Mouse (Mus musculus): ENCODE data around the gene Kcnip1. TPM values are rescaled to one million over a fixed set of nuclear protein-coding genes. Genes with fewer than 3 reads are reported as not detected.
A peak's percentile ranks its signal among the peaks of the same experiment; 100 is the strongest.

The Kcnip1 gene
- 1.1 and 1.3 TPM in 2 replicates for polyA plus RNA-seq (2015; fragmentation: Nextera tagmentation; extraction: Ambion mirVana)

- ATAC-seq (ENCODE audit: low FRiP score, low TSS enrichment), result 0 out of 2 replicates have a peak, but pooled peaks have one; percentile 31
- Histone ChIP-seq H3K9me3 (ENCODE audit: low read length) (no peaks in the 10 kb centered on the region), H3K9ac (replicated peaks; ENCODE audit: low read length) (no peak within 1 kb of the TSS; the same call in 1 of the 2 replicates), H3K36me3 (ENCODE audit: insufficient read depth, low read length) (no peaks in the 10 kb centered on the region), H3K4me1 (ENCODE audit: insufficient read depth, low read length) (peaks cover 9% of the 10 kb centered on the region), H3K4me3 (ENCODE audit: low read length) (no peak within 1 kb of the TSS), H3K4me2 (replicated peaks; ENCODE audit: low read depth, low read length) (peak within 1 kb of the TSS; percentile 42), H3K27ac (ENCODE audit: low read length) (no peak within 1 kb of the TSS), H3K27me3 (ENCODE audit: insufficient read depth, low read length) (peaks cover 3% of the 10 kb centered on the region; the same call in 1 of the 2 replicates)
- WGBS, result 18% methylated on average over 12 of the region's 12 CpGs
Observed at GRCm38 (mm10) chr11:33992938-33993337, at the start of gene Kcnip1. Kcnip1 (minus strand) TSS chr11:33993152.

GRCm38 (mm10) chr11:34040061-34040460 lies 47.1 kb upstream of the Kcnip1 start:
- no peak overlapping the region for H3K4me2 ChIP-seq (replicated peaks; ENCODE audit: low read depth, low read length)
- WGBS, result 84% methylated on average over 5 of the region's 5 CpGs
- ATAC-seq (ENCODE audit: low FRiP score, low TSS enrichment), result no peak
- no peak overlapping the region for H3K27ac ChIP-seq (ENCODE audit: low read length)
- no peaks in the 10 kb centered on the region for H3K4me1 ChIP-seq (ENCODE audit: insufficient read depth, low read length)
- H3K36me3 ChIP-seq (ENCODE audit: insufficient read depth, low read length), result no peaks in the 10 kb centered on the region
- H3K9ac ChIP-seq (replicated peaks; ENCODE audit: low read length), result no peak overlapping the region
- H3K9me3 ChIP-seq (ENCODE audit: low read length), result no peaks in the 10 kb centered on the region
- no peaks in the 10 kb centered on the region for H3K27me3 ChIP-seq (ENCODE audit: insufficient read depth, low read length)
- H3K4me3 ChIP-seq (ENCODE audit: low read length), result no peak overlapping the region

GRCm38 (mm10) chr11:34035909-34036658 lies 43.1 kb upstream of the Kcnip1 start:
- Histone ChIP-seq H3K9me3 (ENCODE audit: low read length) (no peaks in the 10 kb centered on the region), H3K4me2 (replicated peaks; ENCODE audit: low read depth, low read length) (no peak overlapping the region), H3K27me3 (ENCODE audit: insufficient read depth, low read length) (no peaks in the 10 kb centered on the region), H3K4me1 (ENCODE audit: insufficient read depth, low read length) (no peaks in the 10 kb centered on the region), H3K27ac (ENCODE audit: low read length) (no peak overlapping the region), H3K4me3 (ENCODE audit: low read length) (no peak overlapping the region), H3K9ac (replicated peaks; ENCODE audit: low read length) (no peak overlapping the region), H3K36me3 (ENCODE audit: insufficient read depth, low read length) (no peaks in the 10 kb centered on the region)
- 85% methylated on average over 5 of the region's 5 CpGs for WGBS
- no peak for ATAC-seq (ENCODE audit: low FRiP score, low TSS enrichment)

GRCm38 (mm10) chr11:34034794-34035193 lies 41.8 kb upstream of the Kcnip1 start:
- Histone ChIP-seq H3K9me3 (ENCODE audit: low read length) (no peaks in the 10 kb centered on the region), H3K27me3 (ENCODE audit: insufficient read depth, low read length) (no peaks in the 10 kb centered on the region), H3K9ac (replicated peaks; ENCODE audit: low read length) (no peak overlapping the region), H3K4me2 (replicated peaks; ENCODE audit: low read depth, low read length) (no peak overlapping the region), H3K36me3 (ENCODE audit: insufficient read depth, low read length) (no peaks in the 10 kb centered on the region), H3K4me1 (ENCODE audit: insufficient read depth, low read length) (no peaks in the 10 kb centered on the region), H3K4me3 (ENCODE audit: low read length) (no peak overlapping the region), H3K27ac (ENCODE audit: low read length) (no peak overlapping the region)
- 64% methylated on average over 2 of the region's 2 CpGs for WGBS
- ATAC-seq (ENCODE audit: low FRiP score, low TSS enrichment), result no peak

- Histone ChIP-seq H3K36me3 (ENCODE audit: insufficient read depth, low read length) (no peaks in the 10 kb centered on the region), H3K27ac (ENCODE audit: low read length) (no peak overlapping the region)
- 88% methylated on average over 5 of the region's 5 CpGs for WGBS
Observed at GRCm38 (mm10) chr11:34034008-34034505, 41.1 kb upstream of the Kcnip1 start.

GRCm38 (mm10) chr11:34031015-34031805 lies 38.3 kb upstream of the Kcnip1 start:
- no peak overlapping the region for H3K4me3 ChIP-seq (ENCODE audit: low read length)
- no peak overlapping the region for H3K9ac ChIP-seq (replicated peaks; ENCODE audit: low read length)
- no peak for ATAC-seq (ENCODE audit: low FRiP score, low TSS enrichment)
- H3K4me2 ChIP-seq (replicated peaks; ENCODE audit: low read depth, low read length), result no peak overlapping the region
- H3K27me3 ChIP-seq (ENCODE audit: insufficient read depth, low read length), result no peaks in the 10 kb centered on the region
- no peaks in the 10 kb centered on the region for H3K4me1 ChIP-seq (ENCODE audit: insufficient read depth, low read length)
- 59% methylated on average over 8 of the region's 8 CpGs for WGBS
- no peaks in the 10 kb centered on the region for H3K9me3 ChIP-seq (ENCODE audit: low read length)
- H3K36me3 ChIP-seq (ENCODE audit: insufficient read depth, low read length), result no peaks in the 10 kb centered on the region
- no peak overlapping the region for H3K27ac ChIP-seq (ENCODE audit: low read length)

More at GRCm38 (mm10) chr11:34034008-34034505, 41.1 kb upstream of the Kcnip1 start:
- H3K9ac ChIP-seq (replicated peaks; ENCODE audit: low read length), result no peak overlapping the region
- H3K9me3 ChIP-seq (ENCODE audit: low read length), result no peaks in the 10 kb centered on the region
- H3K4me1 ChIP-seq (ENCODE audit: insufficient read depth, low read length), result no peaks in the 10 kb centered on the region
- ATAC-seq (ENCODE audit: low FRiP score, low TSS enrichment), result no peak
- H3K4me2 ChIP-seq (replicated peaks; ENCODE audit: low read depth, low read length), result no peak overlapping the region
- H3K27me3 ChIP-seq (ENCODE audit: insufficient read depth, low read length), result no peaks in the 10 kb centered on the region
- H3K4me3 ChIP-seq (ENCODE audit: low read length), result no peak overlapping the region

- ATAC-seq (ENCODE audit: low FRiP score, low TSS enrichment), result no peak
- no peak overlapping the region for H3K9ac ChIP-seq (replicated peaks; ENCODE audit: low read length)
- H3K9me3 ChIP-seq (ENCODE audit: low read length), result no peaks in the 10 kb centered on the region
- H3K4me3 ChIP-seq (ENCODE audit: low read length), result no peak overlapping the region
- no peaks in the 10 kb centered on the region for H3K4me1 ChIP-seq (ENCODE audit: insufficient read depth, low read length)
- 74% methylated on average over 5 of the region's 5 CpGs for WGBS
- H3K27me3 ChIP-seq (ENCODE audit: insufficient read depth, low read length), result no peaks in the 10 kb centered on the region
- H3K4me2 ChIP-seq (replicated peaks; ENCODE audit: low read depth, low read length), result no peak overlapping the region
- H3K36me3 ChIP-seq (ENCODE audit: insufficient read depth, low read length), result no peaks in the 10 kb centered on the region
- no peak overlapping the region for H3K27ac ChIP-seq (ENCODE audit: low read length)
Observed at GRCm38 (mm10) chr11:34029658-34030057, 36.7 kb upstream of the Kcnip1 start.

- H3K4me3 ChIP-seq (ENCODE audit: low read length), result no peak overlapping the region
- H3K9ac ChIP-seq (replicated peaks; ENCODE audit: low read length), result no peak overlapping the region
- 71% methylated on average over 1 of the region's 1 CpGs for WGBS
- no peak for ATAC-seq (ENCODE audit: low FRiP score, low TSS enrichment)
- no peak overlapping the region for H3K27ac ChIP-seq (ENCODE audit: low read length)
- no peaks in the 10 kb centered on the region for H3K36me3 ChIP-seq (ENCODE audit: insufficient read depth, low read length)
- H3K4me2 ChIP-seq (replicated peaks; ENCODE audit: low read depth, low read length), result no peak overlapping the region
- no peaks in the 10 kb centered on the region for H3K27me3 ChIP-seq (ENCODE audit: insufficient read depth, low read length)
- H3K4me1 ChIP-seq (ENCODE audit: insufficient read depth, low read length), result no peaks in the 10 kb centered on the region
- no peaks in the 10 kb centered on the region for H3K9me3 ChIP-seq (ENCODE audit: low read length)
Observed at GRCm38 (mm10) chr11:34025091-34025490, 32.1 kb upstream of the Kcnip1 start.

- ATAC-seq (ENCODE audit: low FRiP score, low TSS enrichment), result no peak
- Histone ChIP-seq H3K27me3 (ENCODE audit: insufficient read depth, low read length) (no peaks in the 10 kb centered on the region), H3K4me3 (ENCODE audit: low read length) (no peak overlapping the region), H3K4me1 (ENCODE audit: insufficient read depth, low read length) (no peaks in the 10 kb centered on the region), H3K4me2 (replicated peaks; ENCODE audit: low read depth, low read length) (no peak overlapping the region), H3K27ac (ENCODE audit: low read length) (no peak overlapping the region), H3K9me3 (ENCODE audit: low read length) (no peaks in the 10 kb centered on the region), H3K9ac (replicated peaks; ENCODE audit: low read length) (no peak overlapping the region), H3K36me3 (ENCODE audit: insufficient read depth, low read length) (no peaks in the 10 kb centered on the region)
- WGBS, result 80% methylated on average over 6 of the region's 6 CpGs
Observed at GRCm38 (mm10) chr11:34012007-34012652, 19.2 kb upstream of the Kcnip1 start.

Data from kidney, embryonic 16.5 days (tissue).